Mouse (Mus musculus) splenic B cell, adult 2 months (primary cell): ENCODE measurements around the gene Ggact.
A peak's percentile ranks its signal among the peaks of the same experiment; 100 is the strongest.

ENCODE experiments used
- DNase-seq: peaks from one replicate; pipeline ENCODE4 v3.0.0-alpha.2; 2011; ENCODE audit warnings: low read depth, low spot score
- H3K27me3 ChIP-seq: 2 replicates; pipeline ENCODE4 v1.6.1; 2012; ENCODE audit warnings: mild to moderate bottlenecking, low read length, moderate library complexity, mixed read lengths; ENCODE audit not compliant: control insufficient read depth, poor library complexity, insufficient read depth, severe bottlenecking
- H3K36me3 ChIP-seq: 2 replicates; pipeline ENCODE4 v1.6.1; 2012; ENCODE audit warnings: mild to moderate bottlenecking, low read length, moderate library complexity, mixed read lengths; ENCODE audit not compliant: control insufficient read depth, poor library complexity, insufficient read depth, severe bottlenecking

The Ggact gene

GRCm38 (mm10) chr14:122913657-122914056, at the start of gene Ggact:
Gene Ggact (minus strand): TSS chr14:122913757.
- no peaks in the 10 kb centered on the region; the same call in 1 of the 2 replicates for H3K27me3 ChIP-seq
- DNase-seq, result no peak
- 0 out of 2 replicates have a peak, but pooled peaks cover 2% of the 10 kb centered on the region for H3K36me3 ChIP-seq

GRCm38 (mm10) chr14:122957941-122958340, 44.4 kb upstream of the Ggact start:
- DNase-seq, result no peak
- H3K36me3 ChIP-seq, result no peaks in the 10 kb centered on the region
- no peaks in the 10 kb centered on the region for H3K27me3 ChIP-seq

GRCm38 (mm10) chr14:122953331-122953730, 39.8 kb upstream of the Ggact start:
- no peaks in the 10 kb centered on the region for H3K36me3 ChIP-seq
- no peaks in the 10 kb centered on the region for H3K27me3 ChIP-seq
- DNase-seq, result peak; percentile 54

- H3K27me3 ChIP-seq, result no peaks in the 10 kb centered on the region
- no peak for DNase-seq
- no peaks in the 10 kb centered on the region for H3K36me3 ChIP-seq
Measured at GRCm38 (mm10) chr14:122952556-122952955, 39.0 kb upstream of the Ggact start.

GRCm38 (mm10) chr14:122951676-122952445, 38.3 kb upstream of the Ggact start:
- Histone ChIP-seq H3K27me3 (no peaks in the 10 kb centered on the region), H3K36me3 (no peaks in the 10 kb centered on the region)
- DNase-seq, result peak; percentile 11

GRCm38 (mm10) chr14:122950915-122951314, 37.4 kb upstream of the Ggact start:
- no peaks in the 10 kb centered on the region for H3K36me3 ChIP-seq
- no peaks in the 10 kb centered on the region for H3K27me3 ChIP-seq
- peak; percentile 21 for DNase-seq

GRCm38 (mm10) chr14:122943475-122943853, 29.9 kb upstream of the Ggact start:
- no peak for DNase-seq
- no peaks in the 10 kb centered on the region for H3K27me3 ChIP-seq
- H3K36me3 ChIP-seq, result 0 out of 2 replicates have a peak, but pooled peaks cover 4% of the 10 kb centered on the region

GRCm38 (mm10) chr14:122942757-122943474, 29.4 kb upstream of the Ggact start:
- DNase-seq, result no peak
- 0 out of 2 replicates have a peak, but pooled peaks cover 4% of the 10 kb centered on the region for H3K36me3 ChIP-seq
- H3K27me3 ChIP-seq, result no peaks in the 10 kb centered on the region

- DNase-seq, result no peak
- 0 out of 2 replicates have a peak, but pooled peaks cover 1% of the 10 kb centered on the region for H3K36me3 ChIP-seq
- no peaks in the 10 kb centered on the region for H3K27me3 ChIP-seq
Measured at GRCm38 (mm10) chr14:122936460-122936859, 22.9 kb upstream of the Ggact start.

GRCm38 (mm10) chr14:122920011-122920410, 6.5 kb upstream of the Ggact start:
- no peak for DNase-seq
- no peaks in the 10 kb centered on the region for H3K27me3 ChIP-seq
- no peaks in the 10 kb centered on the region for H3K36me3 ChIP-seq

GRCm38 (mm10) chr14:122917676-122918075, 4.1 kb upstream of the Ggact start:
- Histone ChIP-seq H3K36me3 (no peaks in the 10 kb centered on the region), H3K27me3 (no peaks in the 10 kb centered on the region)
- DNase-seq, result no peak

GRCm38 (mm10) chr14:122912812-122913498, 602 bp downstream of the Ggact start:
- H3K27me3 ChIP-seq, result no peaks in the 10 kb centered on the region; the same call in 1 of the 2 replicates
- peak; percentile 73 for DNase-seq
- H3K36me3 ChIP-seq, result 0 out of 2 replicates have a peak, but pooled peaks cover 2% of the 10 kb centered on the region

GRCm38 (mm10) chr14:122912137-122912536, 1.4 kb downstream of the Ggact start:
- 0 out of 2 replicates have a peak, but pooled peaks cover 2% of the 10 kb centered on the region for H3K36me3 ChIP-seq
- DNase-seq, result peak; percentile 4
- no peaks in the 10 kb centered on the region; the same call in 1 of the 2 replicates for H3K27me3 ChIP-seq

- Histone ChIP-seq H3K36me3 (0 out of 2 replicates have a peak, but pooled peaks cover 2% of the 10 kb centered on the region), H3K27me3 (no peaks in the 10 kb centered on the region; the same call in 1 of the 2 replicates)
- DNase-seq, result no peak
Measured at GRCm38 (mm10) chr14:122911265-122911664, 2.3 kb downstream of the Ggact start.
